Mouse (Mus musculus): ENCODE results near the gene Uhmk1. TPM values are rescaled to one million over a fixed set of nuclear protein-coding genes. Genes with fewer than 3 reads are reported as not detected.

Uhmk1 gene
- polyA plus RNA-seq, 1 experiment from 2014 or later: 12.8 TPM

DNA sequence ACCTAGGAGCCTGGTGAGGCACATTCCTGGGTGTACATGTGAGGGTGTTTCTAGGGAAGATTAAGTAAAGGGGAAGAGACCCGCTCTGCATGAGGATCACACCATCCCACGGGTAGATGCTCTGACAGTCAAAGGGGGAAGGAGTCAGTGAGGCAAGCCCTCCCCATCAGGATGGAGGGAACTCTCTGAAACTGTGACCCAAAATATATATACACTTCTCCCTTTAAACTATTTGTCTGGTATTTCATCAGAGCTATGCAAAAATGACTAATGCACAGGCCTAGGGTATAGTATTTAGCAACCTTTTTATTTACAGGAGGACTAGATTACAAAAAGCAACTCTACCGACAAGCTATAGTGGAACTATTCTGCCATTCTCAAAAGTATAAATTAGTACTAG, 50.3 kb downstream of the Uhmk1 start:
- WGBS: 95% methylated on average over 3 of the region's 3 CpGs
- DNase-seq (no peak), ATAC-seq (ENCODE audit: low FRiP score, low TSS enrichment) (no peak)
- Histone ChIP-seq H3K4me1 (ENCODE audit: control insufficient read depth, insufficient read depth, low read length) (no peaks in the 10 kb centered on the region), H3K27me3 (ENCODE audit: control insufficient read depth, insufficient read depth, low read length) (no peaks in the 10 kb centered on the region), H3K4me3 (replicated peaks; ENCODE audit: low read depth, low read length) (no peak overlapping the region), H3K9ac (replicated peaks; ENCODE audit: low read length) (no peak overlapping the region), H3K9me3 (ENCODE audit: control insufficient read depth, low read length) (no peaks in the 10 kb centered on the region), H3K4me2 (ENCODE audit: low read length) (no peak overlapping the region), H3K36me3 (ENCODE audit: control insufficient read depth, insufficient read depth, low read length) (peaks cover 20% of the 10 kb centered on the region; the same call in 1 of the 2 replicates), H3K27ac (replicated peaks; ENCODE audit: low read depth, low read length) (no peak overlapping the region)

GRCm38 (mm10) chr1:170164053-170164614, 51.1 kb downstream of the Uhmk1 start:
- H3K4me1 ChIP-seq (ENCODE audit: control insufficient read depth, insufficient read depth, low read length): no peaks in the 10 kb centered on the region
- H3K4me3 ChIP-seq (replicated peaks; ENCODE audit: low read depth, low read length): no peak overlapping the region
- 87% methylated on average over 2 of the region's 2 CpGs for WGBS
- no peaks in the 10 kb centered on the region for H3K9me3 ChIP-seq (ENCODE audit: control insufficient read depth, low read length)
- H3K27me3 ChIP-seq (ENCODE audit: control insufficient read depth, insufficient read depth, low read length): no peaks in the 10 kb centered on the region
- H3K4me2 ChIP-seq (ENCODE audit: low read length): no peak overlapping the region
- no peak overlapping the region for H3K27ac ChIP-seq (replicated peaks; ENCODE audit: low read depth, low read length)
- no peak for DNase-seq
- H3K9ac ChIP-seq (replicated peaks; ENCODE audit: low read length): no peak overlapping the region
- ATAC-seq (ENCODE audit: low FRiP score, low TSS enrichment): no peak
- H3K36me3 ChIP-seq (ENCODE audit: control insufficient read depth, insufficient read depth, low read length): peaks cover 22% of the 10 kb centered on the region; the same call in 1 of the 2 replicates

DNA sequence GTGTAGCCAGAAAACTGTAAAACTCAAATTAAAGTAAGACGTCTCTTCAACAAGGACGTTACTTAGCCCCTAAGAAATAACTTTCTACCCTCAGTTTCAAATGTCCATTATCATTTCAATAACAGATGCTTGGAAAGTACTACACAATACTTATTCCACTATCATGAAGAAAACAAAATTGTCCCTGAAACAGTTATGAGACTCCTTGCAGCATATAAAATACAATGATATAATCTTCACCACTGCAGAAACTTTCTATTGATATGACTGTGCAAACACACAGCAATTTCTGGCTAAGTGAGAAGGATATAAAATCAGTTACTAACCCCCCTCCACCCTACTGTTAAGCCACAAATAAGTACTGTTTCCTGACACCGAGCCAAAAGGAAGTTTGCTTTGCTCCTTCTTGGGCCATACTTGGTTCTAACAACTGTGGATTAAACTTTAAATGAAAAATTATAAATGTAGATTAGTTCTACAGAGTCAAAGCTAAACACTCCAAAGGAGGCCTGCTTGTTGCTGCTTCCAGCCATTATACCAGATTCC, 51.7 kb downstream of the Uhmk1 start:
- Histone ChIP-seq H3K36me3 (ENCODE audit: control insufficient read depth, insufficient read depth, low read length) (peaks cover 28% of the 10 kb centered on the region), H3K4me2 (ENCODE audit: low read length) (no peak overlapping the region), H3K27ac (replicated peaks; ENCODE audit: low read depth, low read length) (no peak overlapping the region), H3K4me1 (ENCODE audit: control insufficient read depth, insufficient read depth, low read length) (no peaks in the 10 kb centered on the region), H3K4me3 (replicated peaks; ENCODE audit: low read depth, low read length) (no peak overlapping the region), H3K9ac (replicated peaks; ENCODE audit: low read length) (no peak overlapping the region), H3K9me3 (ENCODE audit: control insufficient read depth, low read length) (no peaks in the 10 kb centered on the region), H3K27me3 (ENCODE audit: control insufficient read depth, insufficient read depth, low read length) (no peaks in the 10 kb centered on the region)
- no peak for ATAC-seq (ENCODE audit: low FRiP score, low TSS enrichment)
- DNase-seq: no peak
- WGBS: 92% methylated on average over 3 of the region's 3 CpGs

GRCm38 (mm10) chr1:170161852-170162251, 53.3 kb downstream of the Uhmk1 start:
- ATAC-seq (ENCODE audit: low FRiP score, low TSS enrichment): no peak

DNA sequence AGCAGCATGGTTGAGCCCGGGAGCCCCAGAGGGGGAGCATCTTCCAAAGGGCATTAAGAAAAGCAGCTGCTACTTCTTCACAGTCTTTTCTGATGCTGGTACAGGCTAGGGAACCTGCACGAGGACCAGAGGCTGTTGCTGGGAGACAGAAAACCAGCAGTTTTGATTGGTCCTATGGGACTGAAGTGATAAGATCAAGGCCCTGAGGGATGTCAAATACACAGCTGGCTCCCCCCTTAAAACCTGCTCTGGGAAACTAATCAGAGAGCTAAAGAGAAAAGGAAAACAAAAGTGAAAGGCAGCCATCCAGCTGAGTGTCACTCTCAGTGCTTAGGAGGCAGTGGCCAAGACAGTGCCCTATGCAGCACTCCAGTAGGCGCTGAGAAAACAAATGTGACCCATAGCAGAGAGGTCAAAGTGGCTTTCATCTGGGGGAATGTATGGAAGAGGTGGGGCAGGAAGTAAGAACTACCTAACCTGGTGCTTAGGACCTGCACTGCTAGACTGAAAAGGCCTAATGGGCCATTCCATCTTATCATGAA, 54.7 kb downstream of the Uhmk1 start:
- no peak overlapping the region for H3K9ac ChIP-seq (replicated peaks; ENCODE audit: low read length)
- no peaks in the 10 kb centered on the region for H3K9me3 ChIP-seq (ENCODE audit: control insufficient read depth, low read length)
- 56% methylated on average over 3 of the region's 3 CpGs for WGBS
- H3K27ac ChIP-seq (replicated peaks; ENCODE audit: low read depth, low read length): no peak overlapping the region
- H3K27me3 ChIP-seq (ENCODE audit: control insufficient read depth, insufficient read depth, low read length): no peaks in the 10 kb centered on the region
- H3K4me1 ChIP-seq (ENCODE audit: control insufficient read depth, insufficient read depth, low read length): no peaks in the 10 kb centered on the region
- H3K4me2 ChIP-seq (ENCODE audit: low read length): no peak overlapping the region
- ATAC-seq (ENCODE audit: low FRiP score, low TSS enrichment): no peak
- peaks cover 31% of the 10 kb centered on the region for H3K36me3 ChIP-seq (ENCODE audit: control insufficient read depth, insufficient read depth, low read length)
- H3K4me3 ChIP-seq (replicated peaks; ENCODE audit: low read depth, low read length): no peak overlapping the region
- no peak for DNase-seq

More at GRCm38 (mm10) chr1:170161852-170162251, 53.3 kb downstream of the Uhmk1 start:
- Histone ChIP-seq H3K27me3 (ENCODE audit: control insufficient read depth, insufficient read depth, low read length) (no peaks in the 10 kb centered on the region), H3K4me1 (ENCODE audit: control insufficient read depth, insufficient read depth, low read length) (no peaks in the 10 kb centered on the region), H3K36me3 (ENCODE audit: control insufficient read depth, insufficient read depth, low read length) (peaks cover 37% of the 10 kb centered on the region), H3K9ac (replicated peaks; ENCODE audit: low read length) (no peak overlapping the region), H3K9me3 (ENCODE audit: control insufficient read depth, low read length) (no peaks in the 10 kb centered on the region), H3K4me2 (ENCODE audit: low read length) (no peak overlapping the region), H3K4me3 (replicated peaks; ENCODE audit: low read depth, low read length) (no peak overlapping the region), H3K27ac (replicated peaks; ENCODE audit: low read depth, low read length) (no peak overlapping the region)
- DNase-seq: no peak
- 87% methylated on average over 6 of the region's 6 CpGs for WGBS

- Histone ChIP-seq H3K9ac (replicated peaks; ENCODE audit: low read length) (no peak overlapping the region), H3K27me3 (ENCODE audit: control insufficient read depth, insufficient read depth, low read length) (no peaks in the 10 kb centered on the region), H3K9me3 (ENCODE audit: control insufficient read depth, low read length) (no peaks in the 10 kb centered on the region), H3K4me2 (ENCODE audit: low read length) (no peak overlapping the region), H3K4me3 (replicated peaks; ENCODE audit: low read depth, low read length) (no peak overlapping the region), H3K27ac (replicated peaks; ENCODE audit: low read depth, low read length) (no peak overlapping the region), H3K4me1 (ENCODE audit: control insufficient read depth, insufficient read depth, low read length) (no peaks in the 10 kb centered on the region), H3K36me3 (ENCODE audit: control insufficient read depth, insufficient read depth, low read length) (peaks cover 28% of the 10 kb centered on the region)
- WGBS: 92% methylated on average over 2 of the region's 2 CpGs
- no peak for ATAC-seq (ENCODE audit: low FRiP score, low TSS enrichment)
- no peak for DNase-seq
Observed at GRCm38 (mm10) chr1:170159707-170160106, 55.5 kb downstream of the Uhmk1 start.

- H3K27me3 ChIP-seq (ENCODE audit: control insufficient read depth, insufficient read depth, low read length): no peaks in the 10 kb centered on the region
- no peaks in the 10 kb centered on the region for H3K9me3 ChIP-seq (ENCODE audit: control insufficient read depth, low read length)
- H3K36me3 ChIP-seq (ENCODE audit: control insufficient read depth, insufficient read depth, low read length): peaks cover 31% of the 10 kb centered on the region
- H3K27ac ChIP-seq (replicated peaks; ENCODE audit: low read depth, low read length): no peak overlapping the region
- peak; percentile 28 for DNase-seq
- no peak for ATAC-seq (ENCODE audit: low FRiP score, low TSS enrichment)
- H3K4me3 ChIP-seq (replicated peaks; ENCODE audit: low read depth, low read length): no peak overlapping the region
- no peak overlapping the region for H3K9ac ChIP-seq (replicated peaks; ENCODE audit: low read length)
- WGBS: 90% methylated on average over 5 of the region's 5 CpGs
- H3K4me2 ChIP-seq (ENCODE audit: low read length): no peak overlapping the region
- no peaks in the 10 kb centered on the region for H3K4me1 ChIP-seq (ENCODE audit: control insufficient read depth, insufficient read depth, low read length)
Observed at GRCm38 (mm10) chr1:170155761-170156160, 59.4 kb downstream of the Uhmk1 start.

DNA sequence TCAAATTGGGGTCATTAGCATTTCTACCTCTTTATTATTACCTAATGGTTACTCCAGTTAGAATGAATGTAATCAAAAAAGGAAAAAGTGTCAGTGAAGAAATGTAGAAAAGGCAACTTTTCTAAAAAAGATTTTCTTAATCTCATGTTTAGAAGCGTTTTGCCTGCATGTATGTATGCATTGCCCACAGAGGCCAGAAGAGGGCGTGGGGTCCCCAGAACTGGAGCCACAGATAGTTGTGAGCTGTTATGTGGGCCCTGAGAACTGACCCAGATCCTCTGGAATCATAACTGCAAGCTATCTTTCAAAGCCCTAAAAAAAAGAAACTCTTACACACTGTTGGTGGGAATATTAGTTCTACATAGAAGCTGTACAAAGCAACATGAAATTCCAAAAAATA, 59.9 kb downstream of the Uhmk1 start:
- 71% methylated on average over 2 of the region's 2 CpGs for WGBS
- no peak overlapping the region for H3K9ac ChIP-seq (replicated peaks; ENCODE audit: low read length)
- no peaks in the 10 kb centered on the region for H3K27me3 ChIP-seq (ENCODE audit: control insufficient read depth, insufficient read depth, low read length)
- H3K4me2 ChIP-seq (ENCODE audit: low read length): no peak overlapping the region
- DNase-seq (no peak), ATAC-seq (ENCODE audit: low FRiP score, low TSS enrichment) (no peak)
- peaks cover 35% of the 10 kb centered on the region for H3K36me3 ChIP-seq (ENCODE audit: control insufficient read depth, insufficient read depth, low read length)
- no peak overlapping the region for H3K27ac ChIP-seq (replicated peaks; ENCODE audit: low read depth, low read length)
- H3K4me1 ChIP-seq (ENCODE audit: control insufficient read depth, insufficient read depth, low read length): no peaks in the 10 kb centered on the region
- no peak overlapping the region for H3K4me3 ChIP-seq (replicated peaks; ENCODE audit: low read depth, low read length)
- H3K9me3 ChIP-seq (ENCODE audit: control insufficient read depth, low read length): no peaks in the 10 kb centered on the region

DNA sequence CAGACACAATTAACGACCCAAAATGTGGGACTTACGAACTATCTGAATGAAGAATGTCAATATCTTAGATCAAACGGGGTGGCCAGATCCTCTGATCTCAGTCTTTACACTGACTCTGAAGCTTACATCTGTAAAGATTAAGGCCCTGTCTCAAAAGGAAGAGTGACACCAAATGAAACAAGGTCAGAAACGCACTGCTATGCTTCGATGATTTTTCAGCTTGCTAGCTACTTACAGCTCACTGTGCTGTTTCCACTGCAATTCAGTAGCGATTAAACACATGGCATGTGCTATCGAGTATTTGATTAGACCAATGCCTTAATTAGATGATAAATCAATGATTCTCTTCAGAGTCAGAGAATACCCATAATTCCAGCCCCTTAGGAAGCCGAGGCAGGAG, 61.2 kb downstream of the Uhmk1 start:
- DNase-seq (no peak), ATAC-seq (ENCODE audit: low FRiP score, low TSS enrichment) (no peak)
- Histone ChIP-seq H3K9me3 (ENCODE audit: control insufficient read depth, low read length) (no peaks in the 10 kb centered on the region), H3K27ac (replicated peaks; ENCODE audit: low read depth, low read length) (no peak overlapping the region), H3K36me3 (ENCODE audit: control insufficient read depth, insufficient read depth, low read length) (peaks cover 45% of the 10 kb centered on the region), H3K27me3 (ENCODE audit: control insufficient read depth, insufficient read depth, low read length) (no peaks in the 10 kb centered on the region), H3K4me3 (replicated peaks; ENCODE audit: low read depth, low read length) (no peak overlapping the region), H3K9ac (replicated peaks; ENCODE audit: low read length) (no peak overlapping the region), H3K4me1 (ENCODE audit: control insufficient read depth, insufficient read depth, low read length) (no peaks in the 10 kb centered on the region), H3K4me2 (ENCODE audit: low read length) (no peak overlapping the region)
- 43% methylated on average over 8 of the region's 8 CpGs for WGBS
